Mouse (Mus musculus) effector memory CD4-positive, alpha-beta T cell, adult 5 months (primary cell): ENCODE data around the gene Zdhhc7. TPM values are rescaled to one million over a fixed set of nuclear protein-coding genes. Genes with fewer than 3 reads are reported as not detected.

Experiments used
- polyA plus RNA-seq: library from polyadenylated mRNA; unstranded; fragments of 100-300 nt; shearing (Covaris generic); gene quantifications from one replicate; pipeline ENCODE4 v1.2.1, GENCODE M21; 2017

Zdhhc7 gene
- polyA plus RNA-seq: 40.3 TPM

GRCm38 (mm10) chr8:120101068-120101972 lies at the start of gene Zdhhc7:
Gene Zdhhc7 (minus strand): TSS chr8:120101482.

DNA sequence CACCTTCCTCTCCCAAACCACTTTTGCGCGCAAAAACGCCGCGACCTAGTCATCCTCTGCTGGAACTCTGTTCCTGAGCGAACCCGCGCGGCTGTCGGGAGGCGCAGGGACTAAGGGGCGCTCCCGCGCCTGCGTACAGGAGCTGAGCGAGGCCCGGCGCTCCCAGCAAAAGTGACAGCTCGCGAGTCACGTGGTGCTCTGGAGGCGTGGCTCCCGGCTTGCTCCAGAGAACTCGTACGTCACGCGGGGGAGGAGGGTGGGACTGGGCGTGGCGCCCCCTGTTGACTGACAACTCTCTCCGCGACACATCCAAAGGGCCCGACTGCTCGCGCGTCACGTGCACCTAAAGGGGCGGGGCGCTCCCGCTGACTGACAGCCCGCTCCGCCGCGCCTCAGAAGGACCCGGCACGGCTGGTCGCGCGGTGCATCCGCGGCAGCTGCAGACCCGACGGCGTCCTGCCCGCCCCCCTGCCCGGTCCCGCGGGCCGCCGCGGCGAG lies 12.5 kb upstream of the Zdhhc7 start, which contains the start of gene 6430548M08Rik:
TSS of gene 6430548M08Rik (plus strand) at position 395 of the 498 bp plus-strand sequence.

Other genes with a start within 250 kb of the Zdhhc7 start
- 12.7 TPM for gene Klhl36, start 239.2 kb downstream of the Zdhhc7 start, polyA plus RNA-seq
- gene Usp10, start 191.1 kb downstream of the Zdhhc7 start, polyA plus RNA-seq: 114 TPM
- gene Gm20388, start 190.6 kb downstream of the Zdhhc7 start, polyA plus RNA-seq: 9.3 TPM
- gene Crispld2, start 109.0 kb downstream of the Zdhhc7 start, polyA plus RNA-seq: not detected
- gene 6430548M08Rik, start 12.7 kb upstream of the Zdhhc7 start, polyA plus RNA-seq: 0.35 TPM
- not detected for gene Fam92b, start 76.0 kb upstream of the Zdhhc7 start, polyA plus RNA-seq
- 16.4 TPM for gene Gse1, start 127.0 kb upstream of the Zdhhc7 start, polyA plus RNA-seq